Mouse (Mus musculus): ENCODE data around the gene Col28a1. TPM values are rescaled to one million over a fixed set of nuclear protein-coding genes. Genes with fewer than 3 reads are reported as not detected.
A peak's percentile ranks its signal among the peaks of the same experiment; 100 is the strongest.

Gene Col28a1
- polyA plus RNA-seq, 1 experiment from 2014 or later: 0.07 TPM

DNA sequence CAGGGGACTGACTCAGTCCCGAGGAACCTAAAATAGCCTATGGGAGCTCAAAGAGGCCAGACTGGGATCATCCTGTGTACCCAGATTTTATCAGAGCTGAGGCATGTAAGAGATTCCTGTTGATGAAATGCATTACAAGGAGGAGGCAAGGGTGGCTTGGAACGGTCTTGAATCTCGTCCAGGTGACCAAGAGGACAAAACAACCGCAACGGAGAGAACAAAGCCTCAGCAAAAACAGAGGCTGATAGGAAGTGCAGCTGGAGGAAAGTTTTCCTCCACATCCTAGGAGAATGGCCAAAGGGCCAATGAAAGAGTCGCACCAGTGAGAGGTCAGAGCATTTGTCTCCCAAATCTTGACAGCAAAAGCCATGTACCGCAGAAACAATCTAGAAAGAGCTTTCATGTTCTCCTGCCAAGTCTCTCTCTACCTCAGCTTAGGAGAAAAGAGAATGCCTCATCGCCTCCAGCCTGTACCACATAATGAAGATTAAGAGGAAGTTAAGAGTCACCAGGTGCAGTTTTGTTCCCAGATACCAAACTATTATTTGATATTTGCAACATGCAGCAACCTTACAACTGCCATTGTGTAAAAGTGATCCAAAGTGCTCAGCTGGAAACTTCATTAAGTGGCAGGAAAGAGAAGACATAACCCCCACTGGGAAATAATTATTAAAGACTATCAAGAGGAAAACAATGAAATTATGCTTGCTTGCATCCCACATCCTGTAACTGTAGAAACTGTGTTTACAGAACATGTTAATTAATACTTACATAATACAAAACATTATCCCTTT lies 98.1 kb downstream of the Col28a1 start:
- H3K4me3 ChIP-seq (ENCODE audit: low read depth, low read length): no peak overlapping the region
- no peaks in the 10 kb centered on the region for H3K9me3 ChIP-seq (replicated peaks; ENCODE audit: control insufficient read depth, low read length)
- H3K4me2 ChIP-seq (ENCODE audit: low read depth, low read length): no peak overlapping the region
- WGBS (ENCODE audit: insufficient replicate concordance): 50% methylated on average over 8 of the region's 8 CpGs
- H3K27ac ChIP-seq (ENCODE audit: low read length): no peak overlapping the region
- ATAC-seq (ENCODE audit: low read depth): no peak
- no peaks in the 10 kb centered on the region for H3K27me3 ChIP-seq (ENCODE audit: control insufficient read depth, insufficient read depth, low read depth, low read length)
- H3K36me3 ChIP-seq (ENCODE audit: control insufficient read depth, insufficient read depth): no peaks in the 10 kb centered on the region
- no peak overlapping the region for H3K9ac ChIP-seq (ENCODE audit: low read depth, low read length)
- no peaks in the 10 kb centered on the region for H3K4me1 ChIP-seq (ENCODE audit: control insufficient read depth, low read depth, low read length)

DNA sequence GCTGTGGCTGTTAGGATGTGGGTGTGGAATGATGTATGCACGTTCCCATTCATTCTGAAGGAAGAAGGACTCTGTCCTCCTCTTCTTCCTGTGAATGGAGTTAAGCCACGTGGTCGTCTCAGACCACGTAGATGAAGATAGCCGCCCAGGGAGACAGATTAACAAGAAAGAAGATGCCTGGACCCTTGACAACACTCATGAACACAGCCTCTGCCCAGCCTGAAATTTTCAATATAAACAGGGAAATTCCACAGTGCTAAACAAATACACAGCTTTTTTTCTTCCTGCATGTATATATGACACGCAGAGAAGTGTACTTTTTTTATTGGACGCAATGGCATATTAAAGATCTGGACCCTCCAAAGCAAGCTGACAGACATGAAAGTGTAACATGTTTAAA lies 98.9 kb downstream of the Col28a1 start:
- Histone ChIP-seq H3K4me3 (ENCODE audit: low read depth, low read length) (no peak overlapping the region), H3K4me1 (ENCODE audit: control insufficient read depth, low read depth, low read length) (no peaks in the 10 kb centered on the region), H3K9me3 (replicated peaks; ENCODE audit: control insufficient read depth, low read length) (no peaks in the 10 kb centered on the region), H3K36me3 (ENCODE audit: control insufficient read depth, insufficient read depth) (no peaks in the 10 kb centered on the region), H3K27ac (ENCODE audit: low read length) (no peak overlapping the region), H3K27me3 (ENCODE audit: control insufficient read depth, insufficient read depth, low read depth, low read length) (no peaks in the 10 kb centered on the region), H3K4me2 (ENCODE audit: low read depth, low read length) (no peak overlapping the region), H3K9ac (ENCODE audit: low read depth, low read length) (no peak overlapping the region)
- ATAC-seq (ENCODE audit: low read depth): no peak
- 55% methylated on average over 7 of the region's 7 CpGs for WGBS (ENCODE audit: insufficient replicate concordance)

GRCm38 (mm10) chr6:8086847-8087246 lies 105.6 kb downstream of the Col28a1 start:
- Histone ChIP-seq H3K9me3 (replicated peaks; ENCODE audit: control insufficient read depth, low read length) (no peaks in the 10 kb centered on the region), H3K4me1 (ENCODE audit: control insufficient read depth, low read depth, low read length) (no peaks in the 10 kb centered on the region), H3K27ac (ENCODE audit: low read length) (no peak overlapping the region), H3K9ac (ENCODE audit: low read depth, low read length) (no peak overlapping the region), H3K4me3 (ENCODE audit: low read depth, low read length) (no peak overlapping the region), H3K27me3 (ENCODE audit: control insufficient read depth, insufficient read depth, low read depth, low read length) (no peaks in the 10 kb centered on the region), H3K4me2 (ENCODE audit: low read depth, low read length) (no peak overlapping the region), H3K36me3 (ENCODE audit: control insufficient read depth, insufficient read depth) (no peaks in the 10 kb centered on the region)
- 14% methylated on average over 3 of the region's 3 CpGs for WGBS (ENCODE audit: insufficient replicate concordance)
- ATAC-seq (ENCODE audit: low read depth): no peak

DNA sequence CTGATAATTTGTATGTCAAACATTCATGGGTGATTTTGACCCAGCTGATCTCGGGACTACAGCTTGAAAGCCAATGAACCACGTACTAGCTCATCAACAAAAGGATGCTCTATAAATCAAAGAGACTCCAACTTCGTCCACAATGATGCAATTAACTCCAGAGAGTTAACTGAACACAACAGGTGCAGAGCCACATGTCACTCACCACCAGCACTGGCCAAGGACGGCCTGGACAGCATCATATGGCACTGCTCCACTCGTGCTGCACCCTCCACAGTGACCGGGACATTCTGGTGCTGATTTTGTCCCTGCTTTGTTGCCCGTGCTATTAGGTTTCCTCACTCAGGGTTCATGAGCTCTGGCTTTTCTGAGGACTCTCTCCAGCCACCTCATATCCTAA lies 107.6 kb downstream of the Col28a1 start:
- 55% methylated on average over 7 of the region's 7 CpGs for WGBS (ENCODE audit: insufficient replicate concordance)

DNA sequence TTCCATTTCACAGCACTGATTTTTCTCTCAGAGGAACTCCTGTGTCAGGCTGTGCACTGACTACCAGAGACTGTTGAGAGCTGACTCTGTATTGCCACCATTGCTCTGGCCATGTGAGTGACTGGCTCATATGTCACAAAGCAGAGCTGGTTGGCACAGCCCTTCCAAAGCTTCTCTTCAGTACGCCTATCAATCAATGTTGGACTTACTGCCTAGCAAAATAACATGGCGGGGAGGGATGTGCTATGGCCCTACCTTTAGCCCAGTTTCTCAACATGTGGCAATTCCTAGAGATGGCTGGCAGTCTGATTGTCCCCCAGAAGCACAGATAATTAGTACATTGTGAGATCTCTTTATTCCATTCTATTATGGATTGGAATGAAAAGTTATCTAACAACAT lies 109.2 kb downstream of the Col28a1 start:
- Histone ChIP-seq H3K9ac (ENCODE audit: low read depth, low read length) (no peak overlapping the region), H3K36me3 (ENCODE audit: control insufficient read depth, insufficient read depth) (no peaks in the 10 kb centered on the region), H3K27ac (ENCODE audit: low read length) (no peak overlapping the region), H3K4me2 (ENCODE audit: low read depth, low read length) (no peak overlapping the region), H3K9me3 (replicated peaks; ENCODE audit: control insufficient read depth, low read length) (no peaks in the 10 kb centered on the region), H3K27me3 (ENCODE audit: control insufficient read depth, insufficient read depth, low read depth, low read length) (no peaks in the 10 kb centered on the region), H3K4me1 (ENCODE audit: control insufficient read depth, low read depth, low read length) (no peaks in the 10 kb centered on the region), H3K4me3 (ENCODE audit: low read depth, low read length) (no peak overlapping the region)
- ATAC-seq (ENCODE audit: low read depth): no peak
- 49% methylated on average over 2 of the region's 2 CpGs for WGBS (ENCODE audit: insufficient replicate concordance)

More for the DNA sequence above, 107.6 kb downstream of the Col28a1 start:
- Histone ChIP-seq H3K4me1 (ENCODE audit: control insufficient read depth, low read depth, low read length) (no peaks in the 10 kb centered on the region), H3K36me3 (ENCODE audit: control insufficient read depth, insufficient read depth) (no peaks in the 10 kb centered on the region), H3K4me3 (ENCODE audit: low read depth, low read length) (no peak overlapping the region), H3K27ac (ENCODE audit: low read length) (no peak overlapping the region), H3K9me3 (replicated peaks; ENCODE audit: control insufficient read depth, low read length) (no peaks in the 10 kb centered on the region), H3K27me3 (ENCODE audit: control insufficient read depth, insufficient read depth, low read depth, low read length) (no peaks in the 10 kb centered on the region), H3K4me2 (ENCODE audit: low read depth, low read length) (no peak overlapping the region), H3K9ac (ENCODE audit: low read depth, low read length) (no peak overlapping the region)
- ATAC-seq (ENCODE audit: low read depth): no peak

DNA sequence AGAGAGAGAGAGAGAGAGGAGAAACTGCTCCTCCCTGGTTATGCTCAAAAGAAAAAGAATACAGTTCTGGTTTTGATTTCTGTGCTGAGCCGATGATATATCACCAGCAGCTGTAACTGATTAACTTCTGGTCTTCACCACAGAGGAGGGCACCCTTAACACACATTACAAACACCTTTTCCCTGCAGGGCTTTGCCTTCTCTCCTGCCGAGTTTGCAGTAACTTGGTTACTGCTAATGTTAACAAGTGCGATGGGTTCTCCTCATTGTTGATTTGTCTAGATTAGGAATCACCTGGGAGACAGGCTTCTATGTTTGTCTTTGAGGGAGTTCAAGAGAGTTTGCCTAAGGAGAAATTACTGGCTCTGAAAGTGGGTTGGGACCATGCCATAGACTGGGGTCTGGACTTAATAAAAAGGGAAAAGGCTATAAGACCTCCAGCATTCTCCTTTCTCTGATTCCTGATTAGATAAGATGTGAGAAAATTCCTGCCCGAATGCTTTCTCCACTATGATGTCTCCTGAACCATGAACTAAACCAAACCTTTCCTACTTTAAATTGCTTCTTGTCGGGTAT lies 114.8 kb downstream of the Col28a1 start:
- Histone ChIP-seq H3K4me2 (ENCODE audit: low read depth, low read length) (no peak overlapping the region), H3K9ac (ENCODE audit: low read depth, low read length) (no peak overlapping the region), H3K4me1 (ENCODE audit: control insufficient read depth, low read depth, low read length) (no peaks in the 10 kb centered on the region), H3K27me3 (ENCODE audit: control insufficient read depth, insufficient read depth, low read depth, low read length) (no peaks in the 10 kb centered on the region), H3K4me3 (ENCODE audit: low read depth, low read length) (no peak overlapping the region), H3K27ac (ENCODE audit: low read length) (no peak overlapping the region), H3K36me3 (ENCODE audit: control insufficient read depth, insufficient read depth) (no peaks in the 10 kb centered on the region), H3K9me3 (replicated peaks; ENCODE audit: control insufficient read depth, low read length) (no peaks in the 10 kb centered on the region)
- WGBS (ENCODE audit: insufficient replicate concordance): 52% methylated on average over 5 of the region's 5 CpGs
- 0 out of 2 replicates have a peak, but pooled peaks have one; percentile 27 for ATAC-seq (ENCODE audit: low read depth)

- no peaks in the 10 kb centered on the region for H3K36me3 ChIP-seq (ENCODE audit: control insufficient read depth, insufficient read depth)
- no peak overlapping the region for H3K27ac ChIP-seq (ENCODE audit: low read length)
- no peaks in the 10 kb centered on the region for H3K27me3 ChIP-seq (ENCODE audit: control insufficient read depth, insufficient read depth, low read depth, low read length)
- H3K9ac ChIP-seq (ENCODE audit: low read depth, low read length): no peak overlapping the region
- no peak overlapping the region for H3K4me3 ChIP-seq (ENCODE audit: low read depth, low read length)
- WGBS (ENCODE audit: insufficient replicate concordance): 45% methylated on average over 2 of the region's 2 CpGs
- ATAC-seq (ENCODE audit: low read depth): no peak
- H3K4me1 ChIP-seq (ENCODE audit: control insufficient read depth, low read depth, low read length): no peaks in the 10 kb centered on the region
- no peaks in the 10 kb centered on the region for H3K9me3 ChIP-seq (replicated peaks; ENCODE audit: control insufficient read depth, low read length)
- no peak overlapping the region for H3K4me2 ChIP-seq (ENCODE audit: low read depth, low read length)
Measured at GRCm38 (mm10) chr6:8074914-8075313, 117.5 kb downstream of the Col28a1 start.

- ATAC-seq (ENCODE audit: low read depth): no peak
- 76% methylated on average over 5 of the region's 5 CpGs for WGBS (ENCODE audit: insufficient replicate concordance)
- no peaks in the 10 kb centered on the region for H3K9me3 ChIP-seq (replicated peaks; ENCODE audit: control insufficient read depth, low read length)
- no peak overlapping the region for H3K27ac ChIP-seq (ENCODE audit: low read length)
- H3K4me1 ChIP-seq (ENCODE audit: control insufficient read depth, low read depth, low read length): no peaks in the 10 kb centered on the region
- H3K9ac ChIP-seq (ENCODE audit: low read depth, low read length): no peak overlapping the region
- no peak overlapping the region for H3K4me2 ChIP-seq (ENCODE audit: low read depth, low read length)
- H3K36me3 ChIP-seq (ENCODE audit: control insufficient read depth, insufficient read depth): no peaks in the 10 kb centered on the region
- no peak overlapping the region for H3K4me3 ChIP-seq (ENCODE audit: low read depth, low read length)
- no peaks in the 10 kb centered on the region for H3K27me3 ChIP-seq (ENCODE audit: control insufficient read depth, insufficient read depth, low read depth, low read length)
Measured at GRCm38 (mm10) chr6:8068979-8069378, 123.4 kb downstream of the Col28a1 start.

- Histone ChIP-seq H3K27ac (ENCODE audit: low read length) (no peak overlapping the region), H3K27me3 (ENCODE audit: control insufficient read depth, insufficient read depth, low read depth, low read length) (no peaks in the 10 kb centered on the region), H3K9ac (ENCODE audit: low read depth, low read length) (no peak overlapping the region), H3K4me1 (ENCODE audit: control insufficient read depth, low read depth, low read length) (no peaks in the 10 kb centered on the region), H3K9me3 (replicated peaks; ENCODE audit: control insufficient read depth, low read length) (no peaks in the 10 kb centered on the region), H3K4me2 (ENCODE audit: low read depth, low read length) (no peak overlapping the region), H3K4me3 (ENCODE audit: low read depth, low read length) (no peak overlapping the region), H3K36me3 (ENCODE audit: control insufficient read depth, insufficient read depth) (no peaks in the 10 kb centered on the region)
- 13% methylated on average over 2 of the region's 2 CpGs for WGBS (ENCODE audit: insufficient replicate concordance)
- ATAC-seq (ENCODE audit: low read depth): no peak
Measured at GRCm38 (mm10) chr6:8068394-8068793, 124.0 kb downstream of the Col28a1 start.
